Mouse (Mus musculus): Measurements from ENCODE around the gene Gm20807.
"Not testable (repeated sequence)": the region's sequence is repeated elsewhere in the genome, so short reads cannot be mapped to it uniquely, and the experiment has no call there.

Gm20807 gene

DNA sequence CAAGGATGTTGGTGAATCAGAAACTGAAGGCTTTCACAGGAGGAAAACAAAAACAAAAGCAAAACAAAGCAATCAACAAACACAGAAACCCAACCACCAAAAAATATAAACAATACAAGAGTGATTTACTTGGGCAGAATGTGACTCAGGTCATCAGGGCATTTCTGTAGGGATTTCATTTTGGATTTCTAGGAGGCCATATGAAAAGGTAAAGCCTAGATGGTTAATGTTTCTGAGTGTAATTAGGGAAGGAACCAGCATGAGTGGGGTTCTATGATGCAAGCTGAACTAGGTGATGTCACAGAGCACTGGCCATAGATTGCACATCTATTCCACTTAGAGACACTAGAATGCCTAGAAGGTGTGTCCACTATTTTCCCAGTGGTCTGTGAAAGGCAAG lies at the start of gene Gm20807:
Gm20807 (plus strand) TSS at position 301 of the 400 bp plus-strand sequence.
- not testable (repeated sequence) for DNase-seq

Data from kidney, adult 18-20 months (tissue).